Mouse (Mus musculus): ENCODE data around the gene Fpr-rs7. TPM values are rescaled to one million over a fixed set of nuclear protein-coding genes. Genes with fewer than 3 reads are reported as not detected.

The Fpr-rs7 gene
- total RNA-seq (2021) = not detected
- long read RNA-seq, experiment 1 = 0 reads
- long read RNA-seq, experiment 2 = 0 reads

GRCm38 (mm10) chr17:20114126-20114525, at the start of gene Fpr-rs7:
TSS of gene Fpr-rs7 (minus strand) at chr17:20114226.
- intact Hi-C loops (cut with DNase I) = no loop called here
- no peak within 1 kb of the TSS for H3K4me3 ChIP-seq
- no peak for DNase-seq
- no peak for TF ChIP-seq CTCF (IDR thresholded peaks at IDR 0.05)
- no peak within 1 kb of the TSS for H3K27ac ChIP-seq

GRCm38 (mm10) chr17:20074090-20074489, 39.9 kb downstream of the Fpr-rs7 start:
- H3K4me3 ChIP-seq = no peak overlapping the region
- H3K27ac ChIP-seq = no peak overlapping the region
- DNase-seq = no peak
- intact Hi-C loops (cut with DNase I) = no loop called here
- TF ChIP-seq CTCF (IDR thresholded peaks at IDR 0.05) = no peak

- DNase-seq = no peak
- Histone ChIP-seq H3K4me3 (no peak overlapping the region), H3K27ac (no peak overlapping the region)
- TF ChIP-seq CTCF (IDR thresholded peaks at IDR 0.05) = no peak
- intact Hi-C loops (cut with DNase I) = no loop called here
These were observed 42.2 kb downstream of the Fpr-rs7 start for GRCm38 (mm10) chr17:20071656-20072396.

Other genes starting within 250 kb of the Fpr-rs7 start
- not detected for gene Vmn2r104, start 65.9 kb downstream of the Fpr-rs7 start, total RNA-seq (2021)
- not detected for gene Fpr-rs6, start 68.9 kb upstream of the Fpr-rs7 start, total RNA-seq (2021)
- gene Vmn2r105, start 120.8 kb upstream of the Fpr-rs7 start, total RNA-seq (2021) = not detected
- gene Vmn2r106, start 171.3 kb upstream of the Fpr-rs7 start, total RNA-seq (2021) = not detected
- not detected for gene Vmn2r107, start 231.0 kb upstream of the Fpr-rs7 start, total RNA-seq (2021)

Data from gastrocnemius, adult 2 months (tissue).